Mouse (Mus musculus) layer of hippocampus, adult 9-10 months (tissue): ENCODE measurements around the gene Cfp.

Source experiments
- DNase-seq: peaks from one replicate; pipeline ENCODE4 v3.0.0; 2022; ENCODE audit warnings: low spot score

Cfp gene

GRCm38 (mm10) chrX:20931364-20931763 is at the start of gene Cfp:
TSS of gene Cfp (minus strand) at chrX:20931555.
- no peak for DNase-seq

- DNase-seq: no peak
These were observed 49.5 kb upstream of the Cfp start for GRCm38 (mm10) chrX:20980901-20981300.

- peak; percentile 75 for DNase-seq
These were observed 30.4 kb upstream of the Cfp start, which contains the start of gene Uxt for GRCm38 (mm10) chrX:20961477-20962378. TSS of gene Uxt (minus strand) at chrX:20962017.

- DNase-seq: peak; percentile 68
These were observed 19.0 kb upstream of the Cfp start, which contains the start of gene Elk1 for GRCm38 (mm10) chrX:20950191-20950880. TSS of gene Elk1 (minus strand) at chrX:20950608.

- peak; percentile 49 for DNase-seq
These were observed 14.7 kb upstream of the Cfp start for GRCm38 (mm10) chrX:20946055-20946454.

GRCm38 (mm10) chrX:20931963-20932362 is 608 bp upstream of the Cfp start:
- DNase-seq: no peak

GRCm38 (mm10) chrX:20929859-20930258 is 1.5 kb downstream of the Cfp start:
- no peak for DNase-seq

- DNase-seq: no peak
These were observed 6.4 kb downstream of the Cfp start for GRCm38 (mm10) chrX:20924976-20925375.

GRCm38 (mm10) chrX:20923506-20923905 is 7.8 kb downstream of the Cfp start:
- no peak for DNase-seq

- no peak for DNase-seq
These were observed 10.0 kb downstream of the Cfp start for GRCm38 (mm10) chrX:20921366-20921765.

- peak; percentile 57 for DNase-seq
These were observed 10.5 kb downstream of the Cfp start, which contains the start of gene Syn1 for GRCm38 (mm10) chrX:20920844-20921364. TSS of gene Syn1 (minus strand) at chrX:20921004.

- no peak for DNase-seq
These were observed 11.0 kb downstream of the Cfp start for GRCm38 (mm10) chrX:20920249-20920843.

- no peak for DNase-seq
These were observed 16.3 kb downstream of the Cfp start for GRCm38 (mm10) chrX:20915075-20915474.

GRCm38 (mm10) chrX:20913726-20914125 is 17.6 kb downstream of the Cfp start:
- no peak for DNase-seq

- DNase-seq: no peak
These were observed 21.3 kb downstream of the Cfp start for GRCm38 (mm10) chrX:20910074-20910473.
